Mouse (Mus musculus): ENCODE measurements at regions not wholly inside any gene's neighbourhood (a gene's known extent, or its start where the extent isn't known, plus 50 kb on each side); places are given as distances from the start of the nearest gene placed in this dataset.

GRCm38 (mm10) chr10:99617623-99618022 is 141.8 kb downstream of the Csl start:
- Histone ChIP-seq H3K4me3 (ENCODE audit: control insufficient read depth, low read depth, low read length) (no peak overlapping the region), H3K27ac (ENCODE audit: control insufficient read depth, insufficient read depth, low read depth, low read length) (no peak overlapping the region), H3K36me3 (ENCODE audit: control insufficient read depth, insufficient read depth, low read length) (no peaks in the 10 kb centered on the region), H3K4me1 (ENCODE audit: control insufficient read depth, insufficient read depth, low read length) (no peaks in the 10 kb centered on the region; the same call in 1 of the 2 replicates), H3K27me3 (ENCODE audit: control insufficient read depth, insufficient read depth, low read length) (no peaks in the 10 kb centered on the region)
- TF ChIP-seq POLR2A (IDR thresholded peaks at IDR 0.05; ENCODE audit: control insufficient read depth, low read depth, low read length) (no peak), CTCF (IDR thresholded peaks at IDR 0.05; ENCODE audit: control insufficient read depth, insufficient read depth, insufficient replicate concordance, low read depth, low read length) (no peak)

- no peaks in the 10 kb centered on the region for H3K27me3 ChIP-seq (ENCODE audit: control insufficient read depth, insufficient read depth, low read length)
- no peaks in the 10 kb centered on the region for H3K36me3 ChIP-seq (ENCODE audit: control insufficient read depth, insufficient read depth, low read length)
- no peak overlapping the region for H3K27ac ChIP-seq (ENCODE audit: control insufficient read depth, insufficient read depth, low read depth, low read length)
- no peaks in the 10 kb centered on the region; the same call in 1 of the 2 replicates for H3K4me1 ChIP-seq (ENCODE audit: control insufficient read depth, insufficient read depth, low read length)
- H3K4me3 ChIP-seq (ENCODE audit: control insufficient read depth, low read depth, low read length): no peak overlapping the region
- TF ChIP-seq CTCF (IDR thresholded peaks at IDR 0.05; ENCODE audit: control insufficient read depth, insufficient read depth, insufficient replicate concordance, low read depth, low read length) (peak; percentile 89; the same call in 1 of the 2 replicates), POLR2A (IDR thresholded peaks at IDR 0.05; ENCODE audit: control insufficient read depth, low read depth, low read length) (no peak)
These were observed 139.9 kb downstream of the Csl start for GRCm38 (mm10) chr10:99619421-99620151.

GRCm38 (mm10) chr10:99620489-99620888 is 139.0 kb downstream of the Csl start:
- H3K4me1 ChIP-seq (ENCODE audit: control insufficient read depth, insufficient read depth, low read length): no peaks in the 10 kb centered on the region; the same call in 1 of the 2 replicates
- no peak overlapping the region for H3K4me3 ChIP-seq (ENCODE audit: control insufficient read depth, low read depth, low read length)
- H3K27ac ChIP-seq (ENCODE audit: control insufficient read depth, insufficient read depth, low read depth, low read length): no peak overlapping the region
- H3K27me3 ChIP-seq (ENCODE audit: control insufficient read depth, insufficient read depth, low read length): no peaks in the 10 kb centered on the region
- H3K36me3 ChIP-seq (ENCODE audit: control insufficient read depth, insufficient read depth, low read length): no peaks in the 10 kb centered on the region
- TF ChIP-seq POLR2A (IDR thresholded peaks at IDR 0.05; ENCODE audit: control insufficient read depth, low read depth, low read length): no peak
- no peak for TF ChIP-seq CTCF (IDR thresholded peaks at IDR 0.05; ENCODE audit: control insufficient read depth, insufficient read depth, insufficient replicate concordance, low read depth, low read length)

- no peak overlapping the region for H3K4me3 ChIP-seq (ENCODE audit: control insufficient read depth, low read depth, low read length)
- no peaks in the 10 kb centered on the region for H3K4me1 ChIP-seq (ENCODE audit: control insufficient read depth, insufficient read depth, low read length)
- TF ChIP-seq POLR2A (IDR thresholded peaks at IDR 0.05; ENCODE audit: control insufficient read depth, low read depth, low read length) (no peak), CTCF (IDR thresholded peaks at IDR 0.05; ENCODE audit: control insufficient read depth, insufficient read depth, insufficient replicate concordance, low read depth, low read length) (no peak)
- no peaks in the 10 kb centered on the region for H3K27me3 ChIP-seq (ENCODE audit: control insufficient read depth, insufficient read depth, low read length)
- H3K27ac ChIP-seq (ENCODE audit: control insufficient read depth, insufficient read depth, low read depth, low read length): no peak overlapping the region
- H3K36me3 ChIP-seq (ENCODE audit: control insufficient read depth, insufficient read depth, low read length): no peaks in the 10 kb centered on the region
These were observed 132.1 kb downstream of the Csl start for GRCm38 (mm10) chr10:99627355-99627754.

- TF ChIP-seq CTCF (IDR thresholded peaks at IDR 0.05; ENCODE audit: control insufficient read depth, insufficient read depth, insufficient replicate concordance, low read depth, low read length) (no peak), POLR2A (IDR thresholded peaks at IDR 0.05; ENCODE audit: control insufficient read depth, low read depth, low read length) (no peak)
- H3K4me1 ChIP-seq (ENCODE audit: control insufficient read depth, insufficient read depth, low read length): no peaks in the 10 kb centered on the region
- H3K27ac ChIP-seq (ENCODE audit: control insufficient read depth, insufficient read depth, low read depth, low read length): no peak overlapping the region
- no peaks in the 10 kb centered on the region for H3K27me3 ChIP-seq (ENCODE audit: control insufficient read depth, insufficient read depth, low read length)
- H3K36me3 ChIP-seq (ENCODE audit: control insufficient read depth, insufficient read depth, low read length): no peaks in the 10 kb centered on the region
- H3K4me3 ChIP-seq (ENCODE audit: control insufficient read depth, low read depth, low read length): no peak overlapping the region
These were observed 127.0 kb downstream of the Csl start for GRCm38 (mm10) chr10:99632250-99632985.

GRCm38 (mm10) chr10:99635796-99636195 is 123.7 kb downstream of the Csl start:
- no peaks in the 10 kb centered on the region for H3K4me1 ChIP-seq (ENCODE audit: control insufficient read depth, insufficient read depth, low read length)
- H3K36me3 ChIP-seq (ENCODE audit: control insufficient read depth, insufficient read depth, low read length): no peaks in the 10 kb centered on the region
- no peak overlapping the region for H3K4me3 ChIP-seq (ENCODE audit: control insufficient read depth, low read depth, low read length)
- H3K27ac ChIP-seq (ENCODE audit: control insufficient read depth, insufficient read depth, low read depth, low read length): no peak overlapping the region
- no peak for TF ChIP-seq CTCF (IDR thresholded peaks at IDR 0.05; ENCODE audit: control insufficient read depth, insufficient read depth, insufficient replicate concordance, low read depth, low read length)
- no peak for TF ChIP-seq POLR2A (IDR thresholded peaks at IDR 0.05; ENCODE audit: control insufficient read depth, low read depth, low read length)
- H3K27me3 ChIP-seq (ENCODE audit: control insufficient read depth, insufficient read depth, low read length): no peaks in the 10 kb centered on the region

GRCm38 (mm10) chr10:99639022-99639421 is 120.4 kb downstream of the Csl start:
- Histone ChIP-seq H3K4me3 (ENCODE audit: control insufficient read depth, low read depth, low read length) (no peak overlapping the region), H3K36me3 (ENCODE audit: control insufficient read depth, insufficient read depth, low read length) (no peaks in the 10 kb centered on the region), H3K27me3 (ENCODE audit: control insufficient read depth, insufficient read depth, low read length) (no peaks in the 10 kb centered on the region), H3K27ac (ENCODE audit: control insufficient read depth, insufficient read depth, low read depth, low read length) (no peak overlapping the region), H3K4me1 (ENCODE audit: control insufficient read depth, insufficient read depth, low read length) (no peaks in the 10 kb centered on the region)
- TF ChIP-seq POLR2A (IDR thresholded peaks at IDR 0.05; ENCODE audit: control insufficient read depth, low read depth, low read length) (no peak), CTCF (IDR thresholded peaks at IDR 0.05; ENCODE audit: control insufficient read depth, insufficient read depth, insufficient replicate concordance, low read depth, low read length) (no peak)
